8 mouse cellular contexts compared by ENCODE assay signal in genomic region chr2:91710272-91711234, GRCm38 (mm10). TPM values are rescaled to one million over a fixed set of nuclear protein-coding genes. Genes with fewer than 3 reads are reported as not detected.
A peak's percentile ranks its signal among the peaks of the same experiment; 100 is the strongest.
DNase-seq lines count a peak whose midpoint lies in the region; ATAC-seq lines count a peak whose summit lies in the region.

Atg13 (minus strand) TSS chr2:91710576.
Harbi1 (plus strand) TSS chr2:91710852.

- peaks cover 14% of the 10 kb centered on the region for H3K4me1 ChIP-seq in hindbrain, embryonic 14.5 days (replicated peaks; ENCODE audit: control insufficient read depth, insufficient read depth, low read length)

- H3K9me3 ChIP-seq in hindbrain, embryonic 14.5 days (ENCODE audit: control insufficient read depth, low read length): no peaks in the 10 kb centered on the region

- H3K4me2 ChIP-seq in hindbrain, embryonic 14.5 days (replicated peaks): peak within 1 kb of the TSS; percentile 93

- peak; percentile 98 for ATAC-seq in hindbrain, embryonic 14.5 days (ENCODE audit: low FRiP score)

- peak within 1 kb of the TSS; percentile 80 for H3K9ac ChIP-seq in hindbrain, embryonic 14.5 days

- WGBS in hindbrain, embryonic 14.5 days: under 1% methylated on average over 66 of the region's 66 CpGs

- peak within 1 kb of the TSS; percentile 87 for H3K27ac ChIP-seq in hindbrain, embryonic 14.5 days

- H3K27me3 ChIP-seq in hindbrain, embryonic 14.5 days (ENCODE audit: control insufficient read depth, insufficient read depth, low read length): no peaks in the 10 kb centered on the region

- H3K4me3 ChIP-seq in hindbrain, embryonic 14.5 days (replicated peaks; ENCODE audit: low read length): peak within 1 kb of the TSS; percentile 79

- no peaks in the 10 kb centered on the region for H3K36me3 ChIP-seq in hindbrain, embryonic 14.5 days (replicated peaks; ENCODE audit: control insufficient read depth, insufficient read depth)

- peak; percentile 95 for DNase-seq in NIH3T3 (ENCODE audit: low read depth)
- peak; percentile 97 for DNase-seq in cerebellum, postnatal 10 days
- DNase-seq in frontal cortex, postnatal 14 days (ENCODE audit: low spot score in 2 of 2): peak; percentile 77 to 90
- peak; percentile 94 for DNase-seq in hindbrain, embryonic 14.5 days (ENCODE audit: low spot score)
- peak; percentile 93 to 94 for DNase-seq in layer of hippocampus, postnatal 36 days
- DNase-seq in lung, postnatal 36 days: peak; percentile 95
- peak; percentile 96 for DNase-seq in retina, postnatal 1 day
- peak; percentile 88 to 89 for DNase-seq in urinary bladder, adult 18-20 months (ENCODE audit: low spot score in 2 of 2)

RNA-seq across cellular contexts. Expression of gene Atg13, which starts in this region (rescaled TPM):
- 36.7 and 43.4 TPM in 2 replicates for polyA plus RNA-seq in hindbrain, embryonic 14.5 days (2014; fragmentation: Nextera tagmentation; extraction: Ambion mirVana)
- total RNA-seq in layer of hippocampus, postnatal 36 days (2021): 10 to 100 TPM; 74.0 to 74.4 TPM

RNA-seq across cellular contexts. Expression of gene Harbi1, which starts in this region (rescaled TPM):
- polyA plus RNA-seq in hindbrain, embryonic 14.5 days (2014; fragmentation: Nextera tagmentation; extraction: Ambion mirVana): 16.7 and 19.1 TPM in 2 replicates
- 1 to 10 TPM; 7.1 to 7.3 TPM for total RNA-seq in layer of hippocampus, postnatal 36 days (2021)

Comparison
In these comparisons a context has a peak if more than half of its experiments do, and no peak if none do; other contexts are left out.
1. Peak in every context shown above with its lines: DNase-seq, ATAC-seq, H3K4me3 ChIP-seq and H3K27ac ChIP-seq.